Mouse (Mus musculus): ENCODE measurements around the gene Ccdc138.
A peak's percentile ranks its signal among the peaks of the same experiment; 100 is the strongest.

Ccdc138 gene

DNA sequence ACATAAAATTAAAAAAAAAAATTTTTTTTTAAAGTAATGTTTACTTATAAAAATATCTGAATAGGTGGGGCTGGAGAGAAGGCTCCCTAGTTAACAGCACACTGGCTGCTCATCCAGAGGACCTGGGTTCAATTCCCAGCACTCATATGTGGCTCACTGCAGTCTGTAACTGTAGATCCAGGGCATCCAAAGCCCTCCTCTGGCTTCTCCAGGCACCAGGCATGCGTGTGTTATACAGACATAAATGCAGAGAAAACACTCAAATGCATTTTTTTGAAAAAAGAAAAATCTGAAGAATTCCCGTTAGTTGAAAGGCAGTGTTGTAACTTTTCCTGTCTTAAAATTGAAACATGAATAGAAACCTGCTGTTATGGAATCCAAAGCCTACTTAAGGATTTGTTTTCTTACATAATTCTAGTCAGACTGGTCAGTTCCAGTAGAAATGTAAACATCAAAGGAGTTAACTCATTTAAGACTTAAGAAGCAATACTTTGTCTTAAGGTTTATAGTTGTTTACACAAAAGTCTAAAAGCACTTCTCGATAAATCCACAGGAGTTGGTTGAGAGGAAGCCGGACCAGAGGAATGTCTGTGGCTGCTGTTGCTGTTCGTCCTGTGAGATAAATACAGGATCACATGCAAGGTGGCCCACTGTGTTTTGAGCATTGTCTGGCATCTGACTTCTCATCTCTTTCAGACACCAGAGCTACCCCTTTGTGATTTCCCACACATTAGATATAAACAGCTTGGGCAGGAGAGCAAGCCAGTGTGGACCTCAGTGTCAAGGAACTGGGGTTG, 87.9 kb downstream of the Ccdc138 start:
- no peak for DNase-seq

- no peak for DNase-seq
Observed at GRCm38 (mm10) chr10:58594486-58594885, 96.7 kb downstream of the Ccdc138 start.

DNA sequence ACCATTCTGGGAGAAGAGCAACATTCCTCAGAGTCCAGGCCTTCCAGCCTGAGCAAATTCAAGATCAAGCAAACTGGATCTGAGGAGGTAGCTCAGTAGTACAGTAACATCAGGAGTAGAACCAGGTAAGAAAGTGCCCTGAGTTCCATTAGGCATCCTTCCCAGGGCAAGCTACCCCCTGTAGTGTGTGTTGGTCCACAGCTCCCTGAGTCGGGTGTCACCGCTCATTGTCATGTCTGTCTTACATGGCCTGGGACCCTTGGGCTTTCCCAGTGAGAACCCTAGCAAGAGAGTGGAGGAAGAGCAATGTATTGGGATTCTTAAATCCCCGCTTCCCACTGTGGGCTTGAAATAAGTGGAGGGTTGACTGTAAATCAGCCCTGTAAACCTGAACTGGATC, 97.4 kb downstream of the Ccdc138 start:
- DNase-seq = no peak

- DNase-seq = no peak
Observed at GRCm38 (mm10) chr10:58595821-58596220, 98.1 kb downstream of the Ccdc138 start.

DNA sequence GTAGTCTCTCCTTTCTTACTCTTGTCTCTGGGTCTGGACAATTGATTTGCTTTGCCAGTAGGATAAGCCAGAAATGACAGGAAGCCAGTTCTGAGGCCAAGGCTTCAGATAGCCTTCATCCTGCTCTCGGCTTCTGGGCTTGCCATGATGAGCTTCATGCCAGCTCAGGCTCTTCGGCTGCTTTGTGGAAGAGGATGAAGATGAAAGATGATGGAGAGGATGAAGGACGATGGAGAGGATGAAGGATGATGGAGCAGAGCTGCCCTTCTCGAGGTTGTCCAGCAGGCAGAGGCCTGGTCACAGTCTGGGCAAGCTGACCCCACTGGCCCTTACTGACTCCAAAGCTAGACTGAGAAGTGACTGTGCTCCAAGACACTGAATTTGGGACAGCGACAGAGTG, 102.4 kb downstream of the Ccdc138 start:
- no peak for DNase-seq

DNA sequence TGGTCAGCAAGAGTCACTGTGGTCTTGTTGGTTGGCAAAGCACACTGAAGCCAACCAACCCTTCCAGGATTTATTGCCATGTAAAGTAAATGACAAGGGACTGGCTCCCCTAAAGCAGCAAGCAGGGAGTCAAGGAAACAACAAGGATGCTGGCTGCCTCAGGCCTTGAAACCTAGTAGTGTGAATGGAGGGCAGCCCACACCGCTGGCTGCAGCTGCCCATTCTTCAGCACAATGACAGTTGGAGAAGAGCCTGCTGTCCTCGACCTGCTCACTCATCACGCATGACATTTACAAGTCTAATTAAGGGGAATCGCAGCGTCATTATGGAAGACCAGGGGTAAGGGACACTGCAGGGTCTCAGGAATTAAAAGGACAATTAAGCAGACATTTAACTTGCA, 103.2 kb downstream of the Ccdc138 start:
- DNase-seq = no peak

GRCm38 (mm10) chr10:58601431-58601901, 103.7 kb downstream of the Ccdc138 start:
- DNase-seq = no peak

DNA sequence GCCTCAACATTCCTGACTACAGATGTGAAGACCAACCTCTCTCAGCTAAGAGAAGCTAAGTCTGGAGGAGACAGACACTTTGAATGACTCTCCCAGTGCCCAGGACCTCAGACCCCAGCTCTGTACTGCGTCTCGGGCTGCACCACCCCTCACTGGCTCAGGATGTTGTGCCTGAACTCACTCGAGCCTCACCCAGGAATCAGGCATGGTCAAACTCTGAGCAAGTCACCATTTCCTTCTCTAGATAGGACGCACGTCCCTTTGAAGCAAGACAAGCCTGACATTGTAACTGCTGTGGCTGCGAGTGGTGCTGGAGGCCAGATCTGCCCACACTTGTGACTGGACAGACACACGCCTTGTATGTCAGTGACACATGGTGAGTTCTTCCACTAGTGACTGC, 104.2 kb downstream of the Ccdc138 start:
- DNase-seq = no peak

DNA sequence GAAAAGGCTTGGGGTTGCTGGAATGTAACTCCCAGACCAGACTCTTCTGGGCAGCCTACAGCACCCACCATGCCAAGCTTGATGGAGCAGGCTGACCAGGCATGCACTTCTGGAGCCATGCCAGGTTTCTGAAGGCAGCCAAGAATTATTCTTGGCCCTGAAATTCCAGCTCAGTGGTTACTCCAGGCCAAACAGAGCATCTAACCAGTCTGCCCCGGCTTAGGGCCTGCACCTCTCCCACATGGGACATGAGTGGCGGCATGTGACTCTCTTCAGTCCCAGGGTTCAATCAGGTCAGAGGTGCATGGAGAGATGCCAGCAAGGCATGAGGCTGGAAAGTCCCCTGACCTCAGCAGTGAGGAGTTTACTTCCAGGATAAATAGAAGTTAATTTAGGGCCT, 107.0 kb downstream of the Ccdc138 start:
- DNase-seq = peak; percentile 98

DNA sequence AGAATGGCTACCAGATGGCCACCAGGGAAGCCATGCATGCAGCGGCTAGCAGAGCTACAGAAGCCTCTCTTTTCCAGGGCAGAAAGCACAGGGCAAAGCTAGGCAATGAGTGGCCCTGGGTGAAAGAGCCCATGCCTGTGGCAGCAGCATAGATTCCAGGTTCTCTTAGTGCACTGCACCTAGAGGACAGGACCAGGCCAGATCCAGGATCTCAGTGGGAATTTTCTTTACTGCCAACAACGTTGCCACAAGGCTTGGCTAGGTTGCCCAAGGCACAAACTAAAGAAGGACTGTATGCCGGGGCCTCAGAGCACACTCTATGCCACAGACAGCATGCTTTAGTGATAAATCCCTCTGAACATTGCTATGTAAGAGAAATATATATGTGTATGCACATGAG, 108.6 kb downstream of the Ccdc138 start:
- no peak for DNase-seq

GRCm38 (mm10) chr10:58608858-58609257, 111.1 kb downstream of the Ccdc138 start:
- no peak for DNase-seq

- DNase-seq = peak; percentile 52
Observed at GRCm38 (mm10) chr10:58610484-58611261, 112.9 kb downstream of the Ccdc138 start.

GRCm38 (mm10) chr10:58614601-58615000, 116.9 kb downstream of the Ccdc138 start:
- DNase-seq = no peak

DNA sequence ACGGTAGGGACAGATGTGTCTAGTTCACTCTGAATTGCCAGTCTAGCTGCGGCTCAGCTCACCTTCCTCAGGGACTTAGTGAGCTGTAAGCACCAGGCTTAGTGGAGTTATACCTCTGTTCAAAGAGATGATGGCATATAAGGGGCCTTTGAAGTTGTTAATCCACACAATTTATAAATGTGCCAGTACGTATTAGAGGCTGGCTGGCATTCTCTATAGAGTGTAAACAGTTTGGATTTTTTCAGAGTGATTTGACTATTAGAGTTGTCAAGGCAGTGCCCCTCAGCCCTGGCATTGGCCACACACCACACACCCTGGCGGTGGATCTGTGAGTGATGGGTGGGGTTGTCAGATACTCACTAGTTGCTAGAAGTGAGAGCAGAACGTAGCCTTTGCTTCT, 118.8 kb downstream of the Ccdc138 start:
- no peak for DNase-seq

DNA sequence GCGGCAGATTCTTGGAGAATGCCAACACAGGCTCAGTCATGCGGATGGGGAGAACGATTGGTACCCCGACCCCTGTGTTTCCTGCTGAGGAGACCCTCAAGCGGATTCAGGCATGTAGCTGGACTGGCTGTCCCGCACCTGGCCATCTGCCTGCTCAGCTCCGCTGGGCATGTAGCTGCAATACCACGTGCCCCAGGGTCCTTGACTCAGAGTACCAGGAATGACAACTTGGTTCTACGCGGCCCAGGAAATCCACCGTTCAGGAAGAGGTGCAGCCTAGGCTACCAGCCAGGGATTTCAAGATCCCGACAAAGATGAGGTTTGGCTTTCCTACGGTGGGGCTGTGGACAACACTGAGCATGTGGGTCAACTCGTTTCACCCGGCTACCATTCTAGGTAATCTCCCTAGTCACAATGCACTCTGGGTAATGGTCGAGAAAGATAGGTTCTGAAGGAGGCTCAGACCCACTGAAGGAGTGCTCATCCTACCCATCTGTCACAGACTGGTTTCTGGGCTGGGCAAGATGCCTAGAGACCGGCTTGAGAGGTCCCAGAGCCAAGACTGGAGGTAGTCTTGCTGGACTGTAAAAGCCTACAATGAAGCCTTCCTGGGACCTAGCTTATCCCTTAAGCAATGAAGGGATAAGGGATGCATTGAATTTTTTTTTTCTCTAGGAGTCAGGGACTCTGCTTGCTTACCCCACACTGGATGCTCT, 120.9 kb downstream of the Ccdc138 start:
- no peak for DNase-seq

DNA sequence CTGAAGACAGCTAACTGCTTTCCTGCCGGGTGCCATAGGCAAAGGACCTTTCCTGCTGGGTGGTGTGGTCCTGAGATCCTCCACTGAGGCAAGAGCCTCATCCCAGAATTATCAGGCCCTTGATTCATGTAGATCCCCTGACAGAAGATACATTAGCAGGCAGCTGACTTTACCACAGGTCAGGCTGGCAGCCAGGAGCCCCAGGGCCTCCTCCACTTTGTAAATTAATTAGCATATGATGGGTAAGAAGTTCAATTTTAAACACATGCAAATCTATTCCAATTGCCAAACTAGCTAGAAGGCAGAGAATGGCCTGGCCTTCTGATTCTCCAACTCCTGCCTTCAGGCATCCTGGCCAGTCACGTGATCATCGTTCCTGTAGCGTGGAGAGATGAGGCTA, 121.5 kb downstream of the Ccdc138 start:
- DNase-seq = no peak

DNA sequence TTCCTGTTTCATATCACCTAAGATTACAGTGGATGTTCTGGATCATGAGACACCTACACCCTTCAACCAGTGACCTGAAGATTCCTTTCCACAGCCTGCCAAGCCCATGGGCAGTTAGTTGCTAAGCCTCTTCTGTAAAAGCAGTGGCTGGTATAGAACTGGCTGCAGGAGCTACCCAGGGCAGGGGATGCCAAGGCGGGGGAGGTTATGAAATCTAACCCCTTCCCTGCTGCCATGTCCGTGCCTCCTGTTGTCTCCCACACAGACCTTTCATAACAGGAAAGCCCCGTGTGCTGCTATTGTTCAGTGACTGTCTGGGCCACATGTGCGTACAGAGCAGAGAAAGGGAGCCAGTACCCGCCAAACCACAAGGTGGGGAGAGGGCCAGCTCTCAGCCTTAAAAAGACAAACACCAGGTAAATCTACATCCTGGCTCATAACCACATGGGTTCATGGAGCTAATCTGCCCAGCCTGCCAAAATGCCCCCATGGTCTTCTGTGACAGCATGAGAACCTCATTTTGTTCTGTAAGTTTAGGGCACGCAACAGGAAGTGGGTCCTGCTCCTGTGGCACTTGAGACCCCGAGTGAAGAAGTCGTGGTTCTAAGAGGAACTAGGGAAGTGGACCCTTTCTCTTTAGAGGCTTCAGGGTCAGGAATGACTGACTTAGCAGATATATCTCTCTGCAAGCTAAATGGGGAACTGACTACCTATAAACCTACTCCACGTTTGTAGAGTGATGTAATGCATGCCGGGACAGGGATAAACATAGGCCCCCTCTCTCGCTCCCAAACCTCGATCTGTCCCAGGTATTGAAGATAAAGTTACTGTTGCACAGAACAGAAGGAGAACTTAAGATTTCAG, 127.3 kb downstream of the Ccdc138 start:
- DNase-seq = no peak

Data from kidney, adult 11 months (tissue).